ENCODE assay signal across 8 mouse cellular contexts in the genomic region with DNA sequence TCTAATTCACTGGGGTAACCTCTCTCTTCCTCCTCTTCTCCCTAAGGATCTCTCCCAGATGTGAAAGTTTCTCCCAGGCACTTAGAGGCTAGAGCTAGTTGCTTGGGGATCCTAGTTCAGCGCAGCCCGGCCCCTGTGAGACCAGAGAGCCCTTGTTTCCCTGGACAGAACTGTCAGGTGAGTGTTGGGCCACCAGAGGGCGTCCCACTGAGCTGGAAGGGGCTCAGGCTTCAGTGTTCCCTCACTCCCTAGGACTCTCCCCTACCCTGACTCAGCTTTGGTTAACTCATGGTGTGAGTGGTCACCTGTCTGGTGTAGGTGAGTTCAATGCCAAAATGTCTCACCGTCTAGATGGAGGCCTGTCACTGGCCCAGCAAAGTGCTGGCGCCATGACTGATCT. TPM values are rescaled to one million over a fixed set of nuclear protein-coding genes. Genes with fewer than 3 reads are reported as not detected.
DNase-seq lines count a peak whose midpoint lies in the region; ATAC-seq and TF ChIP-seq lines count a peak whose summit lies in the region.

TSS of gene Gigyf1 (plus strand) at position 113 of the 400 bp plus-strand sequence.

- no peak within 1 kb of the TSS for H3K27ac ChIP-seq in lung, embryonic 14.5 days (ENCODE audit: low read depth)
- H3K27ac ChIP-seq in forebrain, postnatal 0 days (ENCODE audit: low read depth, low read length), result no peak within 1 kb of the TSS
- H3K27ac ChIP-seq in hindbrain, embryonic 16.5 days (ENCODE audit: low read depth, low read length), result no peak within 1 kb of the TSS

- peak; percentile 39 for DNase-seq in lung, embryonic 14.5 days
- DNase-seq in lung, adult 18-20 months, result no peak
- DNase-seq in adrenal gland, adult 8-10 months, result no peak
- no peak for DNase-seq in forebrain, postnatal 0 days
- DNase-seq in lung, postnatal 36 days, result peak; percentile 39
- DNase-seq in testis, postnatal 10 days (ENCODE audit: low spot score), result peak; percentile 75
- DNase-seq in cerebellum, adult 11-12 months, result no peak

- H3K27me3 ChIP-seq in lung, embryonic 14.5 days (ENCODE audit: insufficient read depth, low read length), result no peaks in the 10 kb centered on the region
- no peaks in the 10 kb centered on the region for H3K27me3 ChIP-seq in forebrain, postnatal 0 days (ENCODE audit: insufficient read depth, low read length)
- no peaks in the 10 kb centered on the region for H3K27me3 ChIP-seq in hindbrain, embryonic 16.5 days (replicated peaks; ENCODE audit: control insufficient read depth, insufficient read depth, low read length)

- no peaks in the 10 kb centered on the region for H3K9me3 ChIP-seq in lung, embryonic 14.5 days (ENCODE audit: low read depth, low read length)
- H3K9me3 ChIP-seq in forebrain, postnatal 0 days (ENCODE audit: low read length), result no peaks in the 10 kb centered on the region
- H3K9me3 ChIP-seq in hindbrain, embryonic 16.5 days (ENCODE audit: control insufficient read depth, low read length), result no peaks in the 10 kb centered on the region

- 74% methylated on average over 5 of the region's 5 CpGs for WGBS in lung, embryonic 14.5 days
- 78% methylated on average over 5 of the region's 5 CpGs for WGBS in forebrain, postnatal 0 days
- WGBS in hindbrain, embryonic 16.5 days, result 79% methylated on average over 5 of the region's 5 CpGs

- H3K4me2 ChIP-seq in lung, embryonic 14.5 days, result no peak within 1 kb of the TSS
- H3K4me2 ChIP-seq in forebrain, postnatal 0 days (ENCODE audit: low read depth), result no peak within 1 kb of the TSS
- no peak within 1 kb of the TSS for H3K4me2 ChIP-seq in hindbrain, embryonic 16.5 days (ENCODE audit: low read length)

- peak; percentile 59 for TF ChIP-seq CTCF in lung, embryonic 14.5 days (IDR thresholded peaks at IDR 0.05; ENCODE audit: low read depth)
- TF ChIP-seq CTCF in forebrain, postnatal 0 days (IDR thresholded peaks at IDR 0.05; ENCODE audit: low read depth), result peak; percentile 59

- ATAC-seq in lung, embryonic 14.5 days (ENCODE audit: insufficient read depth), result no peak
- ATAC-seq in forebrain, postnatal 0 days, result no peak
- ATAC-seq in hindbrain, embryonic 16.5 days, result no peak

- H3K4me3 ChIP-seq in lung, embryonic 14.5 days (ENCODE audit: low read depth, low read length), result no peak within 1 kb of the TSS
- H3K4me3 ChIP-seq in forebrain, postnatal 0 days (ENCODE audit: low read depth, low read length), result no peak within 1 kb of the TSS
- H3K4me3 ChIP-seq in hindbrain, embryonic 16.5 days (ENCODE audit: low read length), result no peak within 1 kb of the TSS

- H3K4me1 ChIP-seq in lung, embryonic 14.5 days (ENCODE audit: insufficient read depth), result no peaks in the 10 kb centered on the region
- no peaks in the 10 kb centered on the region for H3K4me1 ChIP-seq in forebrain, postnatal 0 days (ENCODE audit: insufficient read depth)
- peaks cover 14% of the 10 kb centered on the region for H3K4me1 ChIP-seq in hindbrain, embryonic 16.5 days (ENCODE audit: control insufficient read depth, insufficient read depth, low read depth, low read length)

- H3K36me3 ChIP-seq in lung, embryonic 14.5 days (ENCODE audit: insufficient read depth), result peaks cover 70% of the 10 kb centered on the region
- H3K36me3 ChIP-seq in forebrain, postnatal 0 days (ENCODE audit: insufficient read depth), result peaks cover 61% of the 10 kb centered on the region
- H3K36me3 ChIP-seq in hindbrain, embryonic 16.5 days (ENCODE audit: control insufficient read depth, insufficient read depth, low read length), result peaks cover 47% of the 10 kb centered on the region

- no peak within 1 kb of the TSS for H3K9ac ChIP-seq in lung, embryonic 14.5 days
- H3K9ac ChIP-seq in forebrain, postnatal 0 days, result no peak within 1 kb of the TSS
- H3K9ac ChIP-seq in hindbrain, embryonic 16.5 days (ENCODE audit: low read depth, low read length), result no peak within 1 kb of the TSS

RNA-seq across cellular contexts. Expression of gene Gigyf1, which starts in this region (rescaled TPM):
- polyA plus RNA-seq in lung, embryonic 14.5 days (2014; fragmentation: Nextera tagmentation; extraction: Ambion mirVana), result 11.1 and 11.6 TPM in 2 replicates
- 10 to 100 TPM; 38.5 to 67.8 (median 56.6) TPM for total RNA-seq in adrenal gland, adult 8-10 months (2022)
- 21.1 and 25.2 TPM in 2 replicates for total RNA-seq in forebrain, postnatal 0 days (2014; rRNA removed)
- 6.1 and 10.6 TPM in 2 replicates for polyA plus RNA-seq in forebrain, postnatal 0 days (2015; fragmentation: Nextera tagmentation; extraction: Ambion mirVana)
- 11.8 and 16.3 TPM in 2 replicates for polyA plus RNA-seq in hindbrain, embryonic 16.5 days (2015; fragmentation: Nextera tagmentation; extraction: Ambion mirVana)

Comparison
In these comparisons a context has a peak if more than half of its experiments do, and no peak if none do; other contexts are left out.
1. DNase-seq: peak in lung, embryonic 14.5 days (single experiment), lung, postnatal 36 days (single experiment) and testis, postnatal 10 days (single experiment); none in lung, adult 18-20 months (0 of 2), adrenal gland, adult 8-10 months (single experiment), forebrain, postnatal 0 days (single experiment) and cerebellum, adult 11-12 months (single experiment).